Mouse (Mus musculus): ENCODE results near the gene Pilrb1.
"Not testable (repeated sequence)": the region's sequence is repeated elsewhere in the genome, so short reads cannot be mapped to it uniquely, and the experiment has no call there.

DNA sequence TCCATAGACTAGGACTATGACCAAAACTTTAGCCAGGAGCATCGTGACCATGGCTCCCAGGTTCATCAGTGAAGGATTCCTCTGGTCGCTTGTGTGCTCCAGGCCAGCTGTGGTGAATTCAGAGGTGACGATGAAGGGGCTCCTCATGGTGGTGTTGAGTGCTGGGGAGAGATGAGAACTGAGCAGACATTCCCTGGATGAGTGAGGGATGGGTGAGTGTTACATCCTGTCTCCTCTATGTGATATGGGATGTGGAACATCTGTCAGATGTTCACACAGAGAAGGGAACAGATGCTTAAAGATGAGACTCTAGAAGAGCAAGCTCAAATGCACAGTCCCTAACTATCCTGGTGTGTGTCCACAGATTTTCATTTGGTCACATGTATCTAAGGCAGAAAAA lies 3.0 kb downstream of the Pilrb1 start:
- TF ChIP-seq CTCF (IDR thresholded peaks at IDR 0.05; ENCODE audit: insufficient read depth, low read length); POLR2A (IDR thresholded peaks at IDR 0.05; ENCODE audit: borderline replicate concordance, extremely low read depth, low read depth, low read length): not testable (repeated sequence)
